Mouse (Mus musculus) urinary bladder, postnatal 25 days (tissue): Measurements from ENCODE around the gene Bcl2.

ENCODE experiments used
- DNase-seq: peaks from one replicate; pipeline ENCODE4 v3.0.0; 2022; ENCODE audit warnings: low spot score

Gene Bcl2

DNA sequence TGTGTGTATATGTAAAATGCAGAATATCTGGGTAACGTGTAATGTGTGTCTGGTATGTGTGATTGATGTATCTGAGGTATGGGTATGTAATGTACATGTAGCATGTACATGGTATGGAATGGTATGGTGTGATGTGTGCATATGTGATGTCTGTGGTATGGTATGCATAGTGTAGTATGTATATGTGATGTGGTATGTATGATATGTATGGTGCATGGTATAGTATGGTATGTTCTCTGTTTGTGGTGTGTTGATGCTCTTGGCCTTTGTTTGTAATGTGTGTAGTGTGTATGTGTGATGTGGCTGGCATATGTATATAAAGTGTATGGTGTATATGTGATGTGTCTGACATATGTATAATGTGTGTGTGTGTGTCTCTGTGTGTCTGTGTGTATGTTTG, 206.5 kb downstream of the Bcl2 start:
- DNase-seq, result no peak

DNA sequence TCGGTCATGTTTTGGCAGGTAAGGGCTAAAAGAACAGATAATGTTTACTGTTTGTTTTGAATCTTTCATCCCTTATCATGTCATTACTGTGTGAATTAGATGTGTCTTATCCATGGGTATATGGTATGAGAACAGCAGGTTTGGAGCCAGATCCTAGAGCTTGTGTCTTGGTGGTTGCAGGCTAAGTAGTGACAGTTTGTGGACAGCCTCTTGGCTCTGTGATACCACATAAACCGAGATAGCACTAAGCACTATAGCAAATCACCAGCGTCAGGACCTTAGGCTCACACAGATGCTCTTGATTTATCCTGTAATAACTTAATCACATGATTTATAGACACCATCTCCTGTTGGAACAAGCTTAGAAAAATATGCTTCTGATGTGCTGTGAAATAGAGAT, 210.2 kb downstream of the Bcl2 start:
- no peak for DNase-seq

DNA sequence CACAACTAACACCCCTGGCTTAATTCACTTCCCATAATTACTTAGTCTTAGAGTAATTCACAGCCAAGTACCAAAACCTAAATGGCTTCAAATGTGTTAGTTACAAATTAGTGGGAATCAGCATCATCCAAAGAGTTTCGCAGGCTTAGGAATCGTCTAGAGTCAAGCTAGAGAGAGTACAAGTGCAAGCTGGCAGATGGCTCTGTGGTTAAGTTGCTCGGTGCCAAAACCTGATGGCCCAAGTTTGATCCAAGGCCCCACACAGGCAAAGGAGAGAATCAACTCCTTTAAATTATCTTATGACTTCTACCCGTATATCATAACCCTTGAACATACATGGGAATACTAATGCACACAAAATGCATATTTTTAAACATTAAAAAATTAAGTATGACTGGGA, 210.7 kb downstream of the Bcl2 start:
- no peak for DNase-seq

DNA sequence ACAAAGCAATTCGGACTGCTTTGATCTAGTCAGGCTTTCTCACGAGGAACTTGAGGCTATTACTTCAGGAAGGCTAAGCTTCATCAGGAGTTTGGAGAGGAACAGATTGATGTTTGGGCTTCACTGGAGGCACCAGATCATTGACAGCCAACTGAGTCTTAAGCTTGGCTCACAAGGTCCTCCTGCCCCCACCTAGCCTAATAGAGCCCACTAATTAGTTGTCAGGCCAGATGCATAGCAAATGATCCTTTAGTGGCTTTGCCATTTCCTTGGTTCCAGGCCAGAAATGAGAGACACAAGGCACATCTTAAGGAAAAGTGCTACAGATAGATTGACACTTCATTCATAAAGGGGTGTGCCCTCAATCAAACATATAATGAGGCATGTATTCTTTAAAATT, 216.1 kb downstream of the Bcl2 start:
- no peak for DNase-seq
